Mouse (Mus musculus): Measurements from ENCODE around the gene Coro1c.
A peak's percentile ranks its signal among the peaks of the same experiment; 100 is the strongest.
"Not testable (repeated sequence)": the region's sequence is repeated elsewhere in the genome, so short reads cannot be mapped to it uniquely, and the experiment has no call there.

Coro1c gene

DNA sequence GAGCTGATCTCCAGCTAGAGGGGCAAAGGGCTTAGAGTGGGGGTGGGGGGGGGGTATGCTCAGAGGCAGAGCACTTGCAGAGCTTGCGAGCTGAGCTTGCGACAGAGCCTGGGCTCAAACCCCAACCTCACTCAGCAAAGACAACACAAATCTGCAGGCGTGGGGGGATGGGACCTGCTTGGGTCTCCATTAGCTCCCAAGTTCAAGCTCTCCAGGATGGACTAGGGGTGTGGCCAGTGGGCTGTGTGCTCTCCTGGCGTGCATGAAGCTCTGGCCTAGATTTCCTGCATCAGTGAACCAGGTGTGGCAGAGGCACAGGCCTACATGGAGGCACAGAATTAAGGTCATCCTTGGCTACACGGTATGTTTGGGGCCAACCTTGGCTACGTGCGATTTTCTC lies 80.1 kb downstream of the Coro1c start:
- no peak for DNase-seq (ENCODE audit: low read depth, low spot score)

DNA sequence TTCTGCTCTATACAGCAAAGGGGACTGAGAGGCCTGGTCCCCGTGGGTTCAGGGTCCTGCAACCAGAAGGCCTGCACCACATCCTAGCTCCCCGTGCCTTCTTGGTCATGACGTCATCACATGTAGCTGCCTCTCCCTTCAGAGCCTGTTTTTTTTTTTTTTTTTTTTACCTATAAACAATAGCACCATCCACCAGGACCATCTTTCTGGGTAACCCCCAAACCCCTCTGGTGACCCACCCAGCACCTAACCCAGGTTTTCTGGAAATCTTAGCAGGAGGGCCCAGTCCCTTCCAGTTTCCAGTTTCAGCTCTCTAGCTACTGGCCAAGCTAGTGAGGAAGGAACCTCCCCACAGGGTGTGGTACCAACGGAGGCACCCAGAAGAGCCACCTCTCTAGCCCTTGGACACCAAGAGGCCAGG lies 80.6 kb downstream of the Coro1c start:
- DNase-seq (ENCODE audit: low read depth, low spot score), result no peak

DNA sequence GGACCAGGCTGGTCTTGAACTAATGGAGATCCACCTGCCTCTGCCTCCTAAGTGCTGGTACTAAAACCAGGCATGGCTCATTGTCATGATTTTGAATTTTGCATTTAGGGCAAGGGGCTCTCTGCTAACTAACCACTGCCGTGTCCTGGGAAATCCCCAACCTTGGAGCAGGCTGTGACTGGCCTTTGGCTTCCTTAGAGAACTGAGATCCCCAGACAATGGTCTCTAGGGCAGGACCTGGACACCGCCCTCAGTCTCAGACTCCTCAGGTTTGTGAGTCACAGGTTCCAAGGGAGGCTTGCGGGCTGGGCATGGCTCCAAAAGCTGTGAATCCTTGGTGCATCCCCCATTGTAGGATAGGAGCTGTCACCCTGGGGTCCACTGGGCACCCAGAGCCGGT lies 81.9 kb downstream of the Coro1c start:
- DNase-seq (ENCODE audit: low read depth, low spot score), result no peak

DNA sequence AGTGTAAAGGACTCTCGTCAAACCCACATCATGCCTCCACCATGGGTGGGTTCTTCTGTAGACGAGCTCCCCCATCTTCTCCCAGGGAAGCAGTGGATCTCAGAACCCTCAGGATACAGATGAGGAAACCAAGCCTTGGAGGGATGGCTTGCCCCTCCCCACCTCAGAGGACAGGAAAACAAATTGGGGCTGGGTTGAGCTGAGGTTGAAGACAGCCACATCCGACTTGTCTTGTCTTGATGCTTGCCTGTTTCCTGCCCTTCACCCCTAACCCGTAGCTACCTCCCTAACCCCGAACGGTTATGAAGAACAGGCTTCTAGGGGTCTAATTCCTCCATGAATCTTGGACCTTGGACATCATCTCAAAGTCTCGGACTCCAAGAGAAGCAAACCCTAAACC lies 83.0 kb downstream of the Coro1c start:
- no peak for DNase-seq (ENCODE audit: low read depth, low spot score)

DNA sequence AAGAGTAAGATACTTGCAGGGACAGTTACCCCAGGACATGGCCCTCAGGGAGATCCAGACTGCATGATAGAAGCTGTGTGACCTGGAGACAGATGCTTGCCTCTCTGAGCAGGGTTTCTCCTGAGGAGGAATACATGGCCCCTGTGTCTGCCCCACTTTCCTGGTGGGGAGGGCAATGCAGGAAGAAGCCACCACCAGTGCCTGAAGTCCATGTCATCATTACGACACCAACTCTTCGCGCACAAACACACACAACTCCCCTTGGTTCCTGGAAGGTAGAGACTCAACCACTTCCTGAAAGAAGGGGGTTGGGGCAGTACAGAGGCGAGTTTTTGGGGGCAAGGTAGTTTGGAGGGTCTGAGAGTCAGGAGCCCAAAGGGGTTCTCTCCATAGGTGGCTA lies 84.3 kb downstream of the Coro1c start:
- DNase-seq (ENCODE audit: low read depth, low spot score), result no peak

DNA sequence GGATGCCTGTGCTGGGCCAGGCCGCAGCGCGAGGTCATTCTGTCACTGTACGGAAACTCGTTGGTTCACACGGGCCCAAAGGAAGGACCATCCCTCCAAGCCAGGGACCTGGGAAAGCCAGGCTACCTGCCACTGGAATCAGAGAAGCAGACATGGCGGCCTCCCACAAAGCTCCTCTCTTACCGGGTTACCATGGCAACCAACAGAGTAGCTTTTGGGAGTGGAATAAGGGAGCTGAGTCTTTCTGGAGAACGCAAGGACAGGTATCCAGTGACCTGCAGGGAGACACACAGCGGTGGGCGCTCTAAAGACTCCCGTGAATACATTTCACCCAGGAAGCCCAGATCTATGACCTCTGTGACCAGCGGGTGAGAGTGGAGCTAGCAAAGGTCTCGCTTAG lies 90.0 kb downstream of the Coro1c start:
- no peak for DNase-seq (ENCODE audit: low read depth, low spot score)

DNA sequence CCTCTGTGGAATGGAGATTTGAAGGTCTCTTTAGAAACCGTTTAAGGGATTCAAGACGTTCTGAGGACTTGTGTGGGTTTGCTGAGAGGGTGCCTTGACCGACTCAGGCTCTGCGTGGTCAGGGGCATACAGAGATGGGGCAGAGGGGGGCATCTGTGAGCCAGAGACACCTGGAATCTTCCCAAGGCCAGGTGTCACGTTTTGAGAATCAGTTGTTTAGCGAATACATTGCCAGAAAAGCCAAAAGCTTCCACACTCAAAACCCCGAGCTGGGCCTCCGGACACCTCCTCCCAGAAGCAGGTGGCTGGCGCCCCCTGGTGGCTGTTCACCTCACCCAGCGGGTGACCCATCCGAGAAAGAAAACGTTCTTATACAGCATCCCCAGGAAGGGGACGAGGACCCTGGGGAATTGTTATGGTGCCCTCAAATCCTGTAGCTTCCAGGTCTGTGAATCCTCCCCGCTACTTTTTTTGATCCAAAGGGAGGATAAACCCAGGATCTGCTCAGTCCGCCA lies 92.9 kb downstream of the Coro1c start:
- peak; percentile 90 for DNase-seq (ENCODE audit: low read depth, low spot score)

DNA sequence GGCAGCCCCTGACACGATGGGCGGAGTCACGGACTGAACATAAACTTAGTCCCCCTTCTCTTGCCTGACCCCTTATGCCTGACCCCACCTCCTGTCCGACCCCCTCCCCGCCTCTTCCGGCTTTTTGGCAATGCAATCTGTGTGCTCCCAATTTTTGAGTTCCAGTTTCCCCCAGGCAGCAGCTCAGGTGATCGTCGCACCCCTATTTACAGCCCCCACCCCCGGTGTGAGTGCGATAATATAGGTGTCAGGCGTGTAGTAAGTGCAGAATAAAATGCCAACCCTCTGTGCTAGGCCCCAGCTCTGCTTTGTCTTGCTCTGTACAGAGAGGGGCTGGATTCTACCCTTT lies 93.5 kb downstream of the Coro1c start:
- no peak for DNase-seq (ENCODE audit: low read depth, low spot score)

DNA sequence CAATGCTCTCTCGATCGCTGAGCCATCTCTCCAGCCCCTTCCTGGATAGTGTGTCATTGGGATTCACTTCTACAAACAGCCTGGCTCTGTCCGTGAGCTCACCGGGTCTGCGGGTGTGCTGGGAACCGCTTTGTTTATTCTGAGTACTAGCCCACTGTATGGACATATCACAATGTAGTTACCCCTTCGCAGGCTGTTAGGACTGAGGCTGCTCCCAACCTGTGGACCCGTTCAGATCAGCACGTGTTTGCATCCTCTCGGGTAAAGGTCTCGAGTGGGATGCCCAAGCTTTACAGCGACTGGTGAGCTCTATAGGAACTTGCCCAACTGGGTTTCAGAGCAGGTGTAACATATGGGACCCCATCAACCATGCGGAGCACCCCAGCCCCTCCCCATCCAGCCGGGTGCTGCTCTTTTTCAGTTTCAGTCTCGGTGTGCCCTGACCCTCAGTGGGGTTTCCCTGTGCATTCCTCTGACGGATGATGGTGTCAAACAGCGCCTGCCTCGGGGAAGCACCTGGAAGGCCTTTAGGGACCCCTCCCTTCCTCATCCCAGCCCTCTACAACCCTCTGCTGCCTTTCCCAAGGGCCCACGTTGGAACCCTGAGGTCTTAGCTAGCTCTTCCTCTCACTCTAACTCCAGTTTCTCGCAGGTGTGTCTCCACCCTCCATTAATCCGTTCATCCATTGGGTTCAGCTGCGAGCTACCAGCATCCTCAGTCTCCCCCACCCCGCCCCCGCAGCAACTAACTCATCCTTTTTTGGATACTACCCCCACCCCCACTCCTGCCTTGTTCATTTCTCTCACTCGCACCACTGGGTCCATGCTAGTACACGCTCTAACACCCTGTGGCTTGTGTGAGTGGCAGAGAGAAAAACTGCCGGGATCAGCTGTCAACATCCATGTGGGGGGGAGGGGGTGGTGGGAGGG lies 94.2 kb downstream of the Coro1c start:
- no peak for DNase-seq (ENCODE audit: low read depth, low spot score)

DNA sequence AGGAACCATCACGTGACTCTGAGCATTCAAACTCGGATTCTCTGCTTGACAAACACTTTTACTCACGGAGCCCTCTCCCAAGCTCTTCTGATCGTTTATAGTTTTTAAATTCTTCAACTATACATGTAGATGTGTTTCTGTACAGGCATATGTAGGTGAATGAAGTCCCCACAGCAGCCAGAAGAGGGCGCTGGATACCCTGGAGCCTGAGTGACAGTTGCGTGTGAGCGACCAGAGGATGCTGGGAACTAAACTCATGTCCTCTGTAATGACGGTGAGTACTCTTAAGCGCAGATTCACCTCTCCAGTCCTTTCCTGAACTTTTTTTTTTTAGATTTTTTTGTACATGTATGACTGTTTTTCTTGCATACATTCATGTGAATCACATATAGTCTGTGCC lies 95.0 kb downstream of the Coro1c start:
- no peak for DNase-seq (ENCODE audit: low read depth, low spot score)

DNA sequence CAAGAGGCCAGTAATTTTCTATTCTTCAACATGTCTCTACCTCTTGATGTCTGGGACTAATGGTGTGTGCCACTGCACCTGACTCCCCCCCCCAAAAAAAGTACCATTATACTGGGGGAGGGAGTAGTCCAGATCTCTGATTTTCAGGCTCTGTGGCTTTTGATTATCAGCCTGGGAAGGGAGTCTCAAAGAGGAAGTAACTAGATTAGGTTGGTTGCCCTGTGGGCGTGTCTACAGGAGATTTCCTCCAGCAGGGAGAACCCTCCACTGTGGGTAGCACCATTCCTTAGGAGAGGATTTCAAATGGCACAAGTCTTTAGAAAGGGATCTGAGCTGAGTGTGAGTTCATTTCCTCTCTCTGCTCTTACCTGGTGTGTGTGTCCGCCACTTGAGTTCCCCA lies 95.9 kb downstream of the Coro1c start:
- no peak for DNase-seq (ENCODE audit: low read depth, low spot score)

DNA sequence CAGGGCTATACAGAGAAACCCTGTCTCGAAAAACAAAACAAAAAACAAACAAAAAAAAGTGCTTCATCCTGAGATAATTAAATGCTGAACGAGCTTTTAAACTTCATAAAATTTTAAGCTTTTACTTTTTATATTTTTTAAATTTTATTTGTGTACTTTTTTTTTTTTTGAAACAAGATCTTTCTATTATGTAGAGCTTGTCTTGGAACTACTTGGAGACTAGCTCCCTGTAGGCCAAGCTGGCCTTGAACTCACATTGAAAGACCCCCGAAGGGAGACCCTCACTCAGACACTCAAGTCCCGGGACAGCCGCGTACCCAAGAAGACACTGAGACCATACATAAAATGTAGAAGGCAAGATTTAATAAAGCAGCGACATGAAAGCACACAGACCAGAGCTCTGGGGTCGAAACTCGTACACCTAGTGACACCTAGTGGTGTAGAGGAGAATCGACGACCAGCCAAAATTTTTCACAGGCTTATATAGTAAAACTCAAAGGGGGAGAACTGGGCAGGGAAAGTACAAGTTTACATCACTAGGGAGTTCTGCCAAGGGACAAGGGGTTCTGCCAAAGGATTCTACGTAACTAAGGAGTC lies 96.6 kb downstream of the Coro1c start:
- not testable (repeated sequence) for DNase-seq (ENCODE audit: low read depth, low spot score)

DNA sequence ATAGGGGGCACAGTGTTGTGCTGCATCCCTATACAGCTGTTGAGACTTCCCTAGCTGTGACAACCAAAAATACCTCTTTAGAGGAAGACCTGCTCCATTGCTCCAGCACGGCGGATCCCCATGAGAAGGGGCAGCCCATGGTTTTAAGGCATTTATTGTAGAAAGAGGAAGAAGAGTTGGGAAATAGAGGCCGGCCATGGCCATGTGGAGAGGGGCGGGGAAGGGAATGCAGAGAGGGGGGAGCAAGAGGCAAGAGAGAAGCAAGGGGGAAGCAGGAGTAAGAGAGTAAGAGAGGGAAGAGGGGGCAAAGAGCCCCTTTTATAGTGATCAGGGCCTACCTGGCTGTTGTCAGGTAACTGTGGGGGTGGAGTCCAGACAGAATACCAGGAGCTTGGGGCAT lies 98.4 kb downstream of the Coro1c start:
- DNase-seq (ENCODE audit: low read depth, low spot score), result no peak

DNA sequence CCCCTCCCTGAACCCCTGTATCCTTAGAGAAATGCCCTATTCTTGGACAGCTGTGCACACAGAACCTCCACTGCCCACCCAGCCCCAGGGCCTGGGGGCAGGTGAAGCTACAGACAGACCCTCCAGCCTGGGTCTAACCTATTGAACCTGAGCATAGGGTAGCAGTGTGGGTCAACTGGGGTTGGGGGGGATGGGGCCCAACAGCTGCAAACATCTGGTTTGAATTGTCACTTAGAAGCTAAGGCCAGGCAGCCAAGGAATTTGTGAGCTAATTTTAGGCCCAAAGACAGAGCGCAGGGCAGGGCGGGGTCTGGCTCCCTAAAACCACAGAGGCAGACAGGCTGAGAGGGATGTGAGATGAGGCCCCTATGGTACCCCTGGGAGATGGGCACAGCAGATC lies 100.4 kb downstream of the Coro1c start:
- no peak for DNase-seq (ENCODE audit: low read depth, low spot score)

DNA sequence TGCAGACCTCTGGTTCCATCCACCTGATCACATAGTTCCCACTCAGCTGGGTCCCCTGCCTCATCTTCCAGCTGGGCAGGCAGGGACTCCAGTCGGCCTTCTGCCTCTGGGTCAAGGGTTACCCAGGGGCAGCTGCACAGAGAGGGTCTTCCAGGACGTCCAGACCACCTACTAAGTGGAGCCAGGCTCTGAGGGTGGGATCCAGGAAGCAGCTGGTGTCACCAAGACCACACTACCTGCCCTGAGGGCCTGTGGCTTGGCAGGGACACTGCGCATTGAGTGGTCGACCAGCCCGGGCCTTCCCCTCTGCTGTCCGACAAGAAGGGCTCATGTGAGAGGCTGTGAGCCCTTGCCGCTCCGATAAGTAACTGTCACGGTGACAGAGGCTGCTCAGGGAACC lies 100.8 kb downstream of the Coro1c start:
- DNase-seq (ENCODE audit: low read depth, low spot score), result no peak

DNA sequence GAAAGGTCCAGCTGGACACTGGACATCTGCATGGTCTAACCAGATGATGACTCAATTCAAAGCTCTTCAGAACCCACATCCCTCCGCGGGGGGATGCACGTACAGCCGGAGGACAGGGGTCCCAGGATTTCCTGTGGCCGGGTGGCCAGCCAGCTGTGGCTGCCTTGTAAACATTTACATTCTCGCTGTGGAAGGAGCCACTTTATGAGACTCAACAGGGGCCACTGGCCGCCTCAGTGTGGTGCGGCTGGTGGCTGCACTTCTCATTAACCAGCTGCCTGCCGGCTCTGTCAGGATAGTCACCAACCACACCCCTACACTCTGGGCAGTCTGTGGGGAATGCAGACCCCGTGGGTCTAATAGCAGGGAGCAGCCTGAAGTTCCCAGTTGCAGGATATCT lies 102.1 kb downstream of the Coro1c start:
- DNase-seq (ENCODE audit: low read depth, low spot score), result no peak

DNA sequence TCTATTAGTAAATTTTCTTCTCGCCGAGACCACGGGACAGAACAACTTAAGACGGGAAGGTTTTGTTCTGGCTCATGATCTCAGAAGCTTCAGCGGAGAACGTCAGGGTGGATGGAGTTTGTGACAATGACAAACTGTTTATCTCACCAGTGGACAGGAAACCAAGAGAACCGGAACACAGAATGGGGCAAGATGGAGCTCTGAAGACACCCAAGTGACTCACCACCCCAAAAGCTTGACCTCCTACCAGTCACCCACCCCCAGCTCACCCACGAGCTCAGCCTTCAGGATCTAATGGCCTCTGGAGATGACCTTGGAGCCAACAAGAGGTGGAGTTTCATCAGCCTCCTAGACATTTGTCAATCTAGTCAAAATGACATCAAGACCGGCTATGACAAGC lies 103.3 kb downstream of the Coro1c start:
- DNase-seq (ENCODE audit: low read depth, low spot score), result no peak

DNA sequence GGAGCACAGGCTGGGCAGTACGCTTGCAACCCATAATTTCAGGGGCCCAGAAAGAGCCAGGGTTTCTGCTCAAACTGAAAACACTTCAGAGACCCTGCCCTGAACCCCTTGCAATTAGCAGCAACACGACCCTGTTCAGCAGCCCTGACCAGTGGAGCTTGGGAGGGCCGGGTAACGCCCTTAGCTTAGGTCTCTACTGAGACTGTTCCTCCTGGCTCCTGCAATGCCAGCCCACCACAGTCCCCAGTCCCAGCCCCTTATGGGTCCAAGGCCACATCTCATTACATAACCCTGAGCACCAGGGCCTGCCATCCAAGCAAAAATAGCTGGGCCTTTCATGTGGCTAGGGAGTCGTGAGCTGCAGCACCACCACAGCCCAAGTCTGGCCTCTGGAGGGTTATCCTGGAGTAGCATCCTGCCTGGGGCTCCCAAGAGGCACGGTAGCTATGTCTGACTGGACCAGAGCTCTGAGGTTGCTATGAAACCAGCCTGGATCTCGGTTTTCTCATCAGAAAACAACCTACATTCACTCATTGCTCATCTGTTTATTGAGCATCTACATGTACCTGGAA lies 104.1 kb downstream of the Coro1c start:
- no peak for DNase-seq (ENCODE audit: low read depth, low spot score)

DNA sequence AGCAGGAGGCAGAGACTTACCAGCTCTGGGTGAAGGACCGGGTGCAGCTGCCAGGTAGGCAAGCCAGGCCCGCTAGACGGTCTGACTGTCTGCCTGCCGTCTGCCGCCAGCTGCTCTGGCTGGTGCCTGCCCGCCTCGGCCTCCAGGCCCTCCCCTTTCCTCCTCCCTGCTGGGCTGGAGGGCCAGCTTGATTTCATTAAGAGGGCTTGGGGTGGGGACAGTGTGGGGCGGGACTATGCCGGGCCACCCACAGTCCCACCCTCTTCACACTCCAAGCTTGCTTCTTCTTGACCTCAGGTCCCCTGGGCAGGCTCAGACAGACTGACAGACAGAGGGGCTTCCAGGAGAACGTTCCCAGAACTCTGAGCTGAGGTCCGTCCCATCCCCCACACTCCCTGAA lies 108.3 kb downstream of the Coro1c start, which contains the start of gene Tmem119:
Gene Tmem119 (minus strand): TSS at position 237 of the 400 bp plus-strand sequence.
- peak; percentile 85 for DNase-seq (ENCODE audit: low read depth, low spot score)

DNA sequence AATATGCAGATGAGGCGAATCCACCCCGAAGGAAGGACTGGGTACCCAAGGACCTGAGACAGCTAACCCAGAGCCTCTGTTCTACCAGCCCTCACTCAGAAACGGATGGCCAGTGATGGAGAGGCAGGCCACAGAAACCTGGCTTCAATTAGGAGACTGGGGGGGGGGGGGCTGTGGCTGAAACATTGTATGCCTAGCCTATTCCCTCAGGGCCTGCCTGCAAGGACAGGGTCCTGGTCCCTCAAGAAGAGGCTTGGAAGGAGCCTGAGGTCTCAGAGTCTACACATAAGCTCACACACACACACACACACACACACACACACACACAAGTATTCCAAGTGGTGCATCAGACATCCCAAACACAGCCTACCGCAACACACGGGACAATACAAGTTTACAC lies 108.9 kb downstream of the Coro1c start:
- DNase-seq (ENCODE audit: low read depth, low spot score), result no peak

DNA sequence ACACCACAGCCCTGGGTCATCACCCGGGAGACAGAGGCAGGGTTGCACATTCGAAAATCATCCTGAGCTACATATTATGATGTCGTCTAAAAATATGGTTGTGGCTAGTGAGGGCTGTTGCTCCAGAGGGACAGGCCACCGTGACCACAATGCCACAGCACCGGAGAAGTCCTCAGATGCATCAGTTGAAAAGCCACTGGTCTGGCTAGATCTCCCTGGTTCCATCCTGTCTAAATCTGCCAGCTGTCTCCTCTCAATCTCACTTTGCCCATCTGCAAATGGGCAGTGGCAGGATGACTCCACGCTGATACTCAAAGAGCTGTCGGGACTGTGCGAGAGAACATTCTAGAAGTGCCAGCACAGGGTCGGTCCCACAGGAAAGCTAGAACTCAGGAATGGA lies 110.0 kb downstream of the Coro1c start:
- DNase-seq (ENCODE audit: low read depth, low spot score), result no peak

DNA sequence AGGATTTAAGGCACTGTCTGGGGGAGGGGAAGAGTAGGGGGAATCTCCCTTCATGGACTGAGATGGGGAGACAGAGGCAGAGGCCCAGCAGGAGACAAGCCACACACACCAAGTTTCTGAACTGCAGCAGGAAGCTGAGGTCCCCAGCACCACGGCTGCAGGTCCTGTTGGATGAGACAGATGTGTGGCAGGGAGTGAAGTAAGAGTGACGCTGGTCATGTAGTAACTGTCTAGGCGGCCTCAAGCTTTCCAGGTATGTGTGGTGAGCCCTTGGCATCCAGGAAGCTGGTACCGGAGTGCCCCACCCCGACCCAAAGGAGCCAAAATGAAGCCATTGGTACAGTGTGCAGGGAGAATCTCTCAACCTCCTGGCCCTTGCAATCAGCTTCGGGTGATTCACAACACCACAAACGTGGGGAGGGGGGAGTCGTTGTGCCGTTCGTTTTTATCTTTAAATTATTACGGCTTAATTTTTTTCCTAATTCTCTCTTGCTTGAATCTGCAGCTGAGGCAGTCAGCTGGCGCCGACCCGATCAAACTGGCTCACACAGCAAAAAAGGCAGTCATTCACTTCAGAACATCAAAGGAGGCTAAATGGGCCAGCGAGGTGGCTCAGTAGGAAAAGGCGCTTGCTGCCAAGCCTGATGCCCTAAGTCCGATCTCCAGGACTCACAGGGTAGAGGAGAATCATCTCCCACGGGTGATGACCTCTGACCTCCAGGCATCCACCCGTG lies 111.2 kb downstream of the Coro1c start:
- no peak for DNase-seq (ENCODE audit: low read depth, low spot score)

All from mesoderm, embryonic 11.5 days (tissue).